Mouse (Mus musculus): ENCODE results near the gene Tenm2. TPM values are rescaled to one million over a fixed set of nuclear protein-coding genes. Genes with fewer than 3 reads are reported as not detected.
A peak's percentile ranks its signal among the peaks of the same experiment; 100 is the strongest.

Gene Tenm2
- polyA plus RNA-seq, 1 experiment from 2014 or later, result 30.2 TPM

DNA sequence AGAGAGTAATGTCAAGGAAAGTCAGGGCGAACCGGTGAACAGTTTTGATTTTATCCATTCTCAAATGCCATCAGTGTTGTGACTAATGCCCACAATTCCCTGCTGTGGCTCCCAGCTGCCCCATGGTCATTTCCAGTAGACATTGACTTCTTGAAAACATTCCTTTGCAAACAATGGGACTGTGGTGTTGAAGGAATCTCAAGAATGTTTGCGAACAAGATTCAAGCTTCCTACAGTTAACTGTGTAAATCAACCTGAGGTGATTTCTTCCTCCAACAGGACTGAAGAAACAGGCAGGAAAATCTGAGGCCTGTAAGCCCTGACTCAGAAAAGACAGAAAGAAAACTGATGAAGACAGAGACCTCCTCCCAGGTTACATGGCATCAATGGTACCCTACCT, 196.5 kb downstream of the Tenm2 start:
- 84% methylated on average over 3 of the region's 3 CpGs for WGBS

DNA sequence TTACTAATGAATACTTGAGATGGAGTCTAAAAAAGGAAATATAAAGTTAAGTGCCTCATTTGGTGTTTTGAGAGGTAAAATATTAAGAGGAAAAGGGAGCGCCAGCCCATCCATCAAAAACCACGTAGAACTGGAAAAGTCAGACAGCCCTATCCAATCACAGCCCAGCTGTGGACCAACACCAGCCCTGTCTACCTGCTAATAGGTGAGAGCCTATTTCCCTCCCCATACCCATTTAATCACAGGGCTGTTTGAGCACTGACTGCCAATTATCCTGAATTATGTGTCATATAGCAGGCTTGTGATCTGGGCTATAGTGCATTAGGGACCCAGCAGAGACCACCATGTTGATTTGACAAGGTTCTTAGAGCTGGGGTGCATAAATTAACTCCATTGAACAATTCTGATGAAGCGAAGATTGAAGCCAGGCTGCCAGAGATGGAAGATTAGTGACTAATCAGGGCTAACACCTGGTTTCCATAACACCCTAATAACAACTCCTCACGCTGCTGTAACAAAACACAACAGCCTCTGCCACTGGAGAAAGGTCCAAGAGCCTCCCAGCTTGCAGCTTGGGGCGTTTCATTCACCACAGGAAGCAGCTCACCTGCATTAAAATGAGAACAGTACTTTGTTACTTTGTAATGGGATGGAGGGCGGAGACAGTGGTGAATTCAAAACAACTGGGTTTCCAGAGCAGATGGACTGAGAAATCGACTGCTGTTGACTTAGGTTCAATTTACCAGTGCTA, 204.3 kb downstream of the Tenm2 start:
- no peaks in the 10 kb centered on the region for H3K9me3 ChIP-seq (ENCODE audit: control insufficient read depth, low read length)
- H3K4me2 ChIP-seq (replicated peaks), result no peak overlapping the region
- DNase-seq (ENCODE audit: low spot score) (no peak), ATAC-seq (ENCODE audit: low FRiP score) (no peak)
- no peaks in the 10 kb centered on the region for H3K36me3 ChIP-seq (replicated peaks; ENCODE audit: control insufficient read depth, insufficient read depth)
- no peak overlapping the region for H3K9ac ChIP-seq
- no peaks in the 10 kb centered on the region for H3K27me3 ChIP-seq (ENCODE audit: control insufficient read depth, insufficient read depth, low read length)
- H3K27ac ChIP-seq, result no peak overlapping the region
- 49% methylated on average over 7 of the region's 7 CpGs for WGBS
- H3K4me1 ChIP-seq (replicated peaks; ENCODE audit: control insufficient read depth, insufficient read depth, low read length), result no peaks in the 10 kb centered on the region
- H3K4me3 ChIP-seq (replicated peaks; ENCODE audit: low read length), result no peak overlapping the region

More for the DNA sequence above, 196.5 kb downstream of the Tenm2 start:
- Histone ChIP-seq H3K4me1 (replicated peaks; ENCODE audit: control insufficient read depth, insufficient read depth, low read length) (no peaks in the 10 kb centered on the region), H3K9ac (no peak overlapping the region), H3K9me3 (ENCODE audit: control insufficient read depth, low read length) (no peaks in the 10 kb centered on the region), H3K4me2 (replicated peaks) (no peak overlapping the region), H3K36me3 (replicated peaks; ENCODE audit: control insufficient read depth, insufficient read depth) (no peaks in the 10 kb centered on the region), H3K27ac (no peak overlapping the region), H3K27me3 (ENCODE audit: control insufficient read depth, insufficient read depth, low read length) (no peaks in the 10 kb centered on the region), H3K4me3 (replicated peaks; ENCODE audit: low read length) (no peak overlapping the region)
- DNase-seq (ENCODE audit: low spot score), result no peak
- ATAC-seq (ENCODE audit: low FRiP score), result no peak

DNA sequence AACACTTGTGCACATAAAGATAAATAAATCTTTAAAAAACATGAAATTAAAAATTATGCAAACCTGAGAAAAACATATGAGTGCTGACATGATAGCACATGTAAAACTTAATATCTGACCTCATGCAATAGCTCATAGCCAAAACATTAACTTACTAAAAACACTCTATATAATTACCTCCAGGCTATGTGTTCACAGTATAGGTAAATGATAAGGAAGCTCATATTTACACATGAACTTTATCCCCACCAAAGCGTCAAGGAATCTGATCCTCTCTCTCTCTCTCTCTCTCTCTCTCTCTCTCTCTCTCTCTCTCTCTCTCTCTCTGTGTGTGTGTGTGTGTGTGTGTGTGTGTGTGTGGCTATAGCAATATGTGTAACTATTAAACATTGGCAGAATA, 223.9 kb downstream of the Tenm2 start:
- WGBS, result 59% methylated on average over 1 of the region's 1 CpGs
- ATAC-seq (ENCODE audit: low FRiP score), result no peak
- Histone ChIP-seq H3K27me3 (ENCODE audit: control insufficient read depth, insufficient read depth, low read length) (no peaks in the 10 kb centered on the region), H3K36me3 (replicated peaks; ENCODE audit: control insufficient read depth, insufficient read depth) (no peaks in the 10 kb centered on the region), H3K4me1 (replicated peaks; ENCODE audit: control insufficient read depth, insufficient read depth, low read length) (no peaks in the 10 kb centered on the region), H3K27ac (no peak overlapping the region), H3K4me3 (replicated peaks; ENCODE audit: low read length) (no peak overlapping the region), H3K9ac (no peak overlapping the region), H3K4me2 (replicated peaks) (no peak overlapping the region), H3K9me3 (ENCODE audit: control insufficient read depth, low read length) (no peaks in the 10 kb centered on the region)
- no peak for DNase-seq (ENCODE audit: low spot score)

DNA sequence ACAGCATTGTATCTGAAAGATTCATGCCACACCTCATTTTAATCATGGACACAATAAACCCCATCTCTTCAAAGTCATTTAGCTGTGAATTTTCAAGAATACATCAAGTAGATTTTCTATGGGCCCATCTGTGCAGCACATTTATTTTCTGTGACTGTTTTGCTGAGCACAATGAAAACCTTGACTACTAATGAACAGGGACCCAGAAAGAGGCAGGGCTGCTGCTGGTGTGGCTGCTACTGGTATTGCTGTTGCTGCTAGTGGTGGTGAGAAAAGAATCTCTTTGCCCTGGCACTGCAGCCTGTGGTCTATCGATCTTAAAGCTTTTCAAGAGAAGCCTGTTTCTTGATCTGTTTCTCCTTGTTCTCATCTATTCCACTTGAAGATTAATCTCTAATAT, 226.5 kb downstream of the Tenm2 start:
- Histone ChIP-seq H3K27ac (no peak overlapping the region), H3K36me3 (replicated peaks; ENCODE audit: control insufficient read depth, insufficient read depth) (no peaks in the 10 kb centered on the region), H3K4me3 (replicated peaks; ENCODE audit: low read length) (no peak overlapping the region), H3K4me1 (replicated peaks; ENCODE audit: control insufficient read depth, insufficient read depth, low read length) (no peaks in the 10 kb centered on the region), H3K9ac (no peak overlapping the region), H3K27me3 (ENCODE audit: control insufficient read depth, insufficient read depth, low read length) (no peaks in the 10 kb centered on the region), H3K9me3 (ENCODE audit: control insufficient read depth, low read length) (no peaks in the 10 kb centered on the region), H3K4me2 (replicated peaks) (no peak overlapping the region)
- DNase-seq (ENCODE audit: low spot score) (no peak), ATAC-seq (ENCODE audit: low FRiP score) (no peak)
- 61% methylated on average over 1 of the region's 1 CpGs for WGBS

GRCm38 (mm10) chr11:36997668-36998067, 238.1 kb downstream of the Tenm2 start:
- H3K27ac ChIP-seq, result no peak overlapping the region
- H3K4me3 ChIP-seq (replicated peaks; ENCODE audit: low read length), result no peak overlapping the region
- WGBS, result 49% methylated on average over 3 of the region's 3 CpGs
- no peaks in the 10 kb centered on the region for H3K36me3 ChIP-seq (replicated peaks; ENCODE audit: control insufficient read depth, insufficient read depth)
- no peaks in the 10 kb centered on the region for H3K4me1 ChIP-seq (replicated peaks; ENCODE audit: control insufficient read depth, insufficient read depth, low read length)
- no peaks in the 10 kb centered on the region for H3K9me3 ChIP-seq (ENCODE audit: control insufficient read depth, low read length)
- H3K4me2 ChIP-seq (replicated peaks), result no peak overlapping the region
- no peaks in the 10 kb centered on the region for H3K27me3 ChIP-seq (ENCODE audit: control insufficient read depth, insufficient read depth, low read length)
- ATAC-seq (ENCODE audit: low FRiP score), result no peak
- H3K9ac ChIP-seq, result no peak overlapping the region
- no peak for DNase-seq (ENCODE audit: low spot score)

GRCm38 (mm10) chr11:36990895-36991294, 244.9 kb downstream of the Tenm2 start:
- Histone ChIP-seq H3K4me2 (replicated peaks) (no peak overlapping the region), H3K4me1 (replicated peaks; ENCODE audit: control insufficient read depth, insufficient read depth, low read length) (peaks cover 9% of the 10 kb centered on the region; the same call in 1 of the 2 replicates), H3K9ac (no peak overlapping the region), H3K4me3 (replicated peaks; ENCODE audit: low read length) (no peak overlapping the region), H3K9me3 (ENCODE audit: control insufficient read depth, low read length) (no peaks in the 10 kb centered on the region), H3K27me3 (ENCODE audit: control insufficient read depth, insufficient read depth, low read length) (no peaks in the 10 kb centered on the region), H3K27ac (no peak overlapping the region), H3K36me3 (replicated peaks; ENCODE audit: control insufficient read depth, insufficient read depth) (no peaks in the 10 kb centered on the region)
- WGBS, result 71% methylated on average over 3 of the region's 3 CpGs
- ATAC-seq (ENCODE audit: low FRiP score), result no peak
- no peak for DNase-seq (ENCODE audit: low spot score)

DNA sequence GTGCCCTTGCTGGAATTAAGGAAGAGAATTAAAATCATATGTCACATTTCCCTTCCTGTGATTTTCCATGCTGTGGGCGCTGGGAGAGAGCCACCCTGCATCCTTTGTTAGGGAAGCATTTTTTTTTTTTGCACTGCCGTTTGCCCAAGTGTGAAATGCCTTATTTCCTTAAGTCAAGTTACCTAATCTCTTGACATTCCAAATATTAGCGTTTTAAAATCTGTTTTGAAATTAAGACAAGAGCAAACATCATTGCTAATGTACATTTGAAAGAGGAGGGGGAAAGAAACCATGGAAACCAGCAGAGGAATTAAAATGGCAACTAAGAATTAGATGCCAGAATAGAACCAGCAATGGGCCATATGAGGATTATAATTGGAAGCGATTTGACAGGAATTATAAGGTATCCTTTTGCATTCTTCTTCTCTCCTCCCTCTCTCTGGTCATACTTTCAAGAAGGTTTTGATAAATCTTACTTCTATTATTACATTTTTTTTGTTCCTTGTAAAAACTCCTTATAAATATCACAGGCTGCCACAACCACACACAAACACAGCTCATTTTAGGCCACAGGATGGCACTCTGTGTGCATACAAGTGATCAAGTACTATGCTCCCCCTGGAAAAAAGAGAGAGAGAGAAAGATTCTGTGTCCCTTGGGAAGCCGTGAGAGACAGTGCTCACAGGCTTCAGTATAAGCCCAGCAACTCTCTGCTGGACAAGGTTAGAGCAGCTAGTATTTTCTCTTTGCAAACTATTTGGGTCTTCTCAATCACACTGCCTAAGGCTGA, 246.8 kb downstream of the Tenm2 start:
- H3K4me3 ChIP-seq (replicated peaks; ENCODE audit: low read length), result no peak overlapping the region
- ATAC-seq (ENCODE audit: low FRiP score), result peak; percentile 80
- no peaks in the 10 kb centered on the region for H3K9me3 ChIP-seq (ENCODE audit: control insufficient read depth, low read length)
- 35% methylated on average over 5 of the region's 5 CpGs for WGBS
- DNase-seq (ENCODE audit: low spot score), result peak; percentile 83
- H3K4me1 ChIP-seq (replicated peaks; ENCODE audit: control insufficient read depth, insufficient read depth, low read length), result peaks cover 9% of the 10 kb centered on the region; the same call in 1 of the 2 replicates
- H3K36me3 ChIP-seq (replicated peaks; ENCODE audit: control insufficient read depth, insufficient read depth), result no peaks in the 10 kb centered on the region
- no peaks in the 10 kb centered on the region for H3K27me3 ChIP-seq (ENCODE audit: control insufficient read depth, insufficient read depth, low read length)
- H3K4me2 ChIP-seq (replicated peaks), result no peak overlapping the region
- peak overlapping the region; percentile 18; the same call in 1 of the 2 replicates for H3K27ac ChIP-seq
- no peak overlapping the region for H3K9ac ChIP-seq

DNA sequence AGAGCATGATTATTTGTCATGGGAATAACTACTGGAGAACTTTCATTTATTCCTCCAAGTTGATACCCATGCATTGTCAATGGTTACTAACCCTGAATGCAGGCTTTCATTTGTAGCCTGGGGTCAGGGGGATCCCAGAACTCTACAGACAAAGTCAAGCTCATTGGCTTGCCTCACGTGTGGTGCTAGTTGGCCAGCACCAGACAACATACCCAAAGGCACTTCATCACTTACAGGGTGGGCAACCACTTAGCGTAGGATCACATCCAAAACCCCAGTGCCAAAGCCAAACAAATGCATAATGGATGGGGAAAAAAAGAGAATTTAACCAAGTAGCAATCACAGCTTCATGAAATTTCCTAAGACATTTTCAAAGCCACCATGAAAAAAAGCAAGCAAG, 261.6 kb downstream of the Tenm2 start:
- WGBS, result 61% methylated on average over 2 of the region's 2 CpGs

DNA sequence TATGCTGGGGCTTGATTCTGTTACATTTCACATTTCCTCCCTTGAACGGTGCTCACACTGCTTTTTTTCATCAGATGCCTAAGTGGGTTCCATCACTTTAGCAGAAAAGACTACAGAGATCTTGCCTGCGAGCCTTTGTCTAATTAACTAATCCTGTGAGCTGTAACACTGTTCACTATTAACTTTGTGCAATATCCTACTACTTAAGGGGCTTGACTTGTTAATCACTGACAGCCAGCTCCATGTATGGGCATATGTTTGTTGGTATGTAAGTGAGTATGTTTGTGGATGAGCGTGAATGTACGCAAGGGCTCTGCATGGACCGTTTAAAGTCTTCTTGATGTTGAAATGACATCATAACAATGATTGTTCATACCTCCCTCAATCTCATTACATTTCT, 277.7 kb downstream of the Tenm2 start:
- Histone ChIP-seq H3K36me3 (replicated peaks; ENCODE audit: control insufficient read depth, insufficient read depth) (no peaks in the 10 kb centered on the region), H3K27me3 (ENCODE audit: control insufficient read depth, insufficient read depth, low read length) (no peaks in the 10 kb centered on the region), H3K4me3 (replicated peaks; ENCODE audit: low read length) (no peak overlapping the region), H3K27ac (no peak overlapping the region), H3K9me3 (ENCODE audit: control insufficient read depth, low read length) (no peaks in the 10 kb centered on the region), H3K9ac (no peak overlapping the region), H3K4me1 (replicated peaks; ENCODE audit: control insufficient read depth, insufficient read depth, low read length) (no peaks in the 10 kb centered on the region), H3K4me2 (replicated peaks) (no peak overlapping the region)
- no peak for ATAC-seq (ENCODE audit: low FRiP score)
- no peak for DNase-seq (ENCODE audit: low spot score)
- 80% methylated on average over 5 of the region's 5 CpGs for WGBS

More for the DNA sequence above, 261.6 kb downstream of the Tenm2 start:
- H3K27ac ChIP-seq, result no peak overlapping the region
- no peaks in the 10 kb centered on the region for H3K9me3 ChIP-seq (ENCODE audit: control insufficient read depth, low read length)
- H3K4me1 ChIP-seq (replicated peaks; ENCODE audit: control insufficient read depth, insufficient read depth, low read length), result no peaks in the 10 kb centered on the region
- no peak overlapping the region for H3K4me2 ChIP-seq (replicated peaks)
- H3K4me3 ChIP-seq (replicated peaks; ENCODE audit: low read length), result no peak overlapping the region
- H3K27me3 ChIP-seq (ENCODE audit: control insufficient read depth, insufficient read depth, low read length), result no peaks in the 10 kb centered on the region
- DNase-seq (ENCODE audit: low spot score) (no peak), ATAC-seq (ENCODE audit: low FRiP score) (no peak)
- no peak overlapping the region for H3K9ac ChIP-seq
- no peaks in the 10 kb centered on the region for H3K36me3 ChIP-seq (replicated peaks; ENCODE audit: control insufficient read depth, insufficient read depth)
